Mouse (Mus musculus) testis, postnatal 10 days (tissue): Measurements from ENCODE around the gene Gm28870.
"Not testable (repeated sequence)": the region's sequence is repeated elsewhere in the genome, so short reads cannot be mapped to it uniquely, and the experiment has no call there.

ENCODE experiments used
- DNase-seq: peaks from one replicate; pipeline ENCODE4 v3.0.0; 2021; ENCODE audit warnings: low spot score

Gene Gm28870

DNA sequence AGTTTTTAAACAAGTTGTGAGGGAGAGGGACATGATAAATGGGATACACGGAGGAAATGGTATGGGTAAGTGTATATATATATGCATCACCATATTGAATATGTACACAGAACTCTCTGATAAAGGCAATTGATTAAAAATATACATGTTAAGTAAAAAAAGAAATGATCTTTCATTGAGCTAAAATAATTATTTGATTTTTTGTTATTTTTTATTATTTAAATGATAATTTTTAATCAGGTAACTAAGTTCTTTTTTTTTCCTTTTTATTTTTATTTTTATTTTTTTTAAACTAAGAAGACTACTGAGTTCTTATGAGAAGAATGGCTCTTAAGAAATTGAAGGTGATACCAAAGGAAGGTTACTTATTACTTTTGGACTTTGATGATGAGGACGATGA lies at the start of gene Gm28870:
Gene Gm28870, plus strand, starts transcription at position 301 of the 400 bp plus-strand sequence.
- DNase-seq = not testable (repeated sequence)
